Mouse (Mus musculus) testis, postnatal 10 days (tissue): ENCODE measurements around the gene Pdia6.

Source experiments
- DNase-seq: peaks from one replicate; pipeline ENCODE4 v3.0.0; 2021; ENCODE audit warnings: low spot score

Pdia6 gene

GRCm38 (mm10) chr12:17265971-17266672 lies at the start of gene Pdia6:
TSS of gene Pdia6 (plus strand) at chr12:17266545.
- DNase-seq = peak; percentile 94

GRCm38 (mm10) chr12:17218390-17218789 lies 48.0 kb upstream of the Pdia6 start:
- no peak for DNase-seq

GRCm38 (mm10) chr12:17219107-17219506 lies 47.2 kb upstream of the Pdia6 start:
- no peak for DNase-seq

GRCm38 (mm10) chr12:17220631-17221030 lies 45.7 kb upstream of the Pdia6 start:
- DNase-seq = no peak

GRCm38 (mm10) chr12:17221891-17222428 lies 44.4 kb upstream of the Pdia6 start:
- DNase-seq = no peak

GRCm38 (mm10) chr12:17223050-17223449 lies 43.3 kb upstream of the Pdia6 start:
- no peak for DNase-seq

GRCm38 (mm10) chr12:17225012-17225411 lies 41.3 kb upstream of the Pdia6 start:
- no peak for DNase-seq

GRCm38 (mm10) chr12:17227903-17228302 lies 38.4 kb upstream of the Pdia6 start:
- DNase-seq = no peak

GRCm38 (mm10) chr12:17230581-17230980 lies 35.8 kb upstream of the Pdia6 start:
- no peak for DNase-seq

GRCm38 (mm10) chr12:17231513-17231912 lies 34.8 kb upstream of the Pdia6 start:
- no peak for DNase-seq

GRCm38 (mm10) chr12:17235535-17236313 lies 30.6 kb upstream of the Pdia6 start:
- no peak for DNase-seq

GRCm38 (mm10) chr12:17238588-17239427 lies 27.5 kb upstream of the Pdia6 start:
- DNase-seq = no peak

GRCm38 (mm10) chr12:17239428-17239688 lies 27.0 kb upstream of the Pdia6 start:
- no peak for DNase-seq

GRCm38 (mm10) chr12:17241016-17241415 lies 25.3 kb upstream of the Pdia6 start:
- no peak for DNase-seq

- no peak for DNase-seq
These were observed 24.7 kb upstream of the Pdia6 start for GRCm38 (mm10) chr12:17241614-17242013.

GRCm38 (mm10) chr12:17242041-17242440 lies 24.3 kb upstream of the Pdia6 start:
- DNase-seq = no peak

GRCm38 (mm10) chr12:17250962-17251361 lies 15.4 kb upstream of the Pdia6 start:
- no peak for DNase-seq

GRCm38 (mm10) chr12:17253069-17253468 lies 13.3 kb upstream of the Pdia6 start:
- DNase-seq = peak; percentile 73

GRCm38 (mm10) chr12:17255602-17256001 lies 10.7 kb upstream of the Pdia6 start:
- no peak for DNase-seq

- DNase-seq = peak; percentile 69
These were observed 9.4 kb upstream of the Pdia6 start for GRCm38 (mm10) chr12:17256905-17257304.

GRCm38 (mm10) chr12:17258431-17258830 lies 7.9 kb upstream of the Pdia6 start:
- no peak for DNase-seq

GRCm38 (mm10) chr12:17261005-17261404 lies 5.3 kb upstream of the Pdia6 start:
- no peak for DNase-seq

- no peak for DNase-seq
These were observed 2.5 kb upstream of the Pdia6 start for GRCm38 (mm10) chr12:17263881-17264280.
